Mouse (Mus musculus) forebrain, embryonic 14.5 days (tissue): Measurements from ENCODE around the gene Rdh11. TPM values are rescaled to one million over a fixed set of nuclear protein-coding genes. Genes with fewer than 3 reads are reported as not detected.

Source experiments
- ATAC-seq: fragments of 200-750 bp; cut with Nextera tagmentation; 2 replicates; pipeline ENCODE4 v1.8.0; 2017; ENCODE audit warnings: mild to moderate bottlenecking, moderate library complexity
- DNase-seq: peaks from one replicate; pipeline ENCODE4 v3.0.0-alpha.2; 2015; ENCODE audit warnings: low spot score
- H3K27ac ChIP-seq: fragments of 300-500 bp; sonication (generic); 2 replicates; pipeline ENCODE4 v1.5.1; 2014; ENCODE audit warnings: low read depth, mild to moderate bottlenecking, control low read depth, low read length, moderate library complexity
- H3K27me3 ChIP-seq: fragments of 300-500 bp; sonication (generic); replicated peaks from 2 replicates; pipeline ENCODE4 v1.6.1; 2014; ENCODE audit warnings: low read length, control low read depth, mixed read lengths; ENCODE audit not compliant: control insufficient read depth, insufficient read depth
- H3K36me3 ChIP-seq: fragments of 300-500 bp; sonication (generic); 2 replicates; pipeline ENCODE4 v1.6.1; 2014; ENCODE audit warnings: low read length, control low read depth; ENCODE audit not compliant: control insufficient read depth, insufficient read depth
- H3K4me1 ChIP-seq: fragments of 300-500 bp; sonication (generic); 2 replicates; pipeline ENCODE4 v1.6.1; 2014; ENCODE audit warnings: antibody characterized with exemption, low read length, control low read depth; ENCODE audit not compliant: control insufficient read depth, insufficient read depth
- H3K4me2 ChIP-seq: fragments of 300-500 bp; sonication (generic); 2 replicates; pipeline ENCODE4 v1.6.1; 2014; ENCODE audit warnings: mild to moderate bottlenecking, control low read depth, low read length
- H3K4me3 ChIP-seq: fragments of 300-500 bp; sonication (generic); 2 replicates; pipeline ENCODE4 v1.5.1; 2014; ENCODE audit warnings: low read depth, low read length, control low read depth
- H3K9ac ChIP-seq: fragments of 300-500 bp; sonication (generic); 2 replicates; pipeline ENCODE4 v1.6.1; 2014; ENCODE audit warnings: mild to moderate bottlenecking, low read length, control low read depth, moderate library complexity
- H3K9me3 ChIP-seq: fragments of 300-500 bp; sonication (generic); replicated peaks from 2 replicates; pipeline ENCODE4 v1.6.1; 2016; ENCODE audit warnings: low read length, control low read depth, mixed read lengths; ENCODE audit not compliant: control insufficient read depth
- WGBS: fragments of 180-500 bp; shearing (Covaris S2); extraction: QIAGEN DNeasy Blood & Tissue Kit; methylation state at CpG from one replicate; pipeline ENCODE4 v1.1.7; 2014; 5-methylcytosine and 5-hydroxymethylcytosine counted together
- polyA plus RNA-seq: library from polyadenylated mRNA; unstranded; fragments of >200 nt; fragmentation: Nextera tagmentation; extraction: Ambion mirVana; gene quantifications from 2 replicates; pipeline ENCODE4 v1.2.1, GENCODE M21; 2014

Gene Rdh11
- polyA plus RNA-seq, 1 experiment from 2014 or later, result 35.9 TPM

DNA sequence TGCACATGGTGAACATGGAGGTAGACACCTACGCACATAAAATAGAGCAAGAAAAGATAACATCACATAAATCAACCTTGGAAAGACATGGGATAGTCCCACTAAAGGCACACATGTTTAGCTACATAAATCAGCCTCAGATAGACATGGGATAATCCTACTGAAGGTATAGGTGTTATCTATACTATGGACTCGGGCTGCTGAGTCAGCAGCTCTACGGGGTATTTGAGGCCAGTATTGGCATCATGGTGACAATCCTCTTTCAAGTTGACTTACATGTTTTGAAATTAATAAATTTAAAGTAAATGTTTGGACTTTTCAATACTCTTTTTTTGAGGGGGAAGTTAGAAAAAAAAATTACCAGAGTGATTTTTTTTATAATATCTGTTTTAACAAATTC, 29.2 kb downstream of the Rdh11 start:
- H3K9me3 ChIP-seq, result no peaks in the 10 kb centered on the region
- H3K4me3 ChIP-seq, result no peak overlapping the region
- 96% methylated on average over 3 of the region's 3 CpGs for whole genome bisulfite sequencing
- DNase-seq (no peak), ATAC-seq (no peak)
- H3K27ac ChIP-seq, result no peak overlapping the region
- no peak overlapping the region for H3K9ac ChIP-seq
- H3K36me3 ChIP-seq, result peaks cover 71% of the 10 kb centered on the region
- no peak overlapping the region for H3K4me2 ChIP-seq
- H3K27me3 ChIP-seq, result no peaks in the 10 kb centered on the region
- no peaks in the 10 kb centered on the region for H3K4me1 ChIP-seq

DNA sequence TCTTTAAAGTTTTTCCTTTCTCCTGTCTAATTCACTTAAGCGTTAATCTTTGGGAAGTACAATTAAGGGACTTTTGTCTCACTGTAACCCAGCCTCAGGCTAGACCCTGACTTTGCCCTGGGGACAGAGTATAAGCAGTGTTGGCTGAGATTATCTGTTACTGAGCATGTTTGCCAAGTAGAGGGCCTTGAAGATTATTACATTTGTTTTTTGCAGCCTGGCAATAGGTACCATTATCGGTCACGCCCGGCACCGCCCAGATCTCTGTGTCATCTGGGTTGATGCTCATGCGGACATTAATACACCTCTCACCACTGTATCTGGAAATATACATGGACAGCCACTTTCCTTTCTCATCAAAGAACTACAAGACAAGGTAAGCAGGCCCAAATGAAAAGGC, 42.4 kb downstream of the Rdh11 start:
- ATAC-seq (no peak), DNase-seq (no peak)
- no peak overlapping the region for H3K27ac ChIP-seq
- no peak overlapping the region for H3K4me2 ChIP-seq
- H3K4me3 ChIP-seq, result no peak overlapping the region
- H3K36me3 ChIP-seq, result peaks cover 21% of the 10 kb centered on the region
- no peak overlapping the region for H3K9ac ChIP-seq
- WGBS, result 95% methylated on average over 6 of the region's 6 CpGs
- no peaks in the 10 kb centered on the region for H3K9me3 ChIP-seq
- H3K4me1 ChIP-seq, result no peaks in the 10 kb centered on the region
- H3K27me3 ChIP-seq, result no peaks in the 10 kb centered on the region

DNA sequence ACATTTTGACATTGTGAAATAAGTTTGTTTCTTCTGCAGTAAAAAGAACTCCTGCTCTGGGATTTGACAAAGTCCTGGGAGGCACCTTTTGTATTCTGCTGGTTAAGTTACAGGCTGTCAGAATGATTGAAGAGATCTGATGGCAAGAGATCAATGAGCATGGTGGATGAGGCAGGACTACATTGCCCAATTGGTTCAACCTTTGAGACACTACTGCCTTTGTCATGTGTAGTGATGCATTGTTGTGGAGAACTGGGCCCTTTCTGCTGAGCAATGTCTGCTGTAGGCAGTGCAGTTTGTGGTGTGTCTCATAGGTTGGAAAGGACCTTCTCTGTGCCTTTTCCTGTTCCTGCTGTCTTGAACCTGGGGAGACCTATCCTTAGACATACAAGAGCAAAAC, 50.7 kb downstream of the Rdh11 start:
- DNase-seq (no peak), ATAC-seq (no peak)
- Histone ChIP-seq H3K4me2 (no peak overlapping the region), H3K4me1 (no peaks in the 10 kb centered on the region), H3K9me3 (no peaks in the 10 kb centered on the region), H3K9ac (no peak overlapping the region), H3K27ac (no peak overlapping the region), H3K4me3 (no peak overlapping the region), H3K36me3 (no peaks in the 10 kb centered on the region), H3K27me3 (no peaks in the 10 kb centered on the region)

DNA sequence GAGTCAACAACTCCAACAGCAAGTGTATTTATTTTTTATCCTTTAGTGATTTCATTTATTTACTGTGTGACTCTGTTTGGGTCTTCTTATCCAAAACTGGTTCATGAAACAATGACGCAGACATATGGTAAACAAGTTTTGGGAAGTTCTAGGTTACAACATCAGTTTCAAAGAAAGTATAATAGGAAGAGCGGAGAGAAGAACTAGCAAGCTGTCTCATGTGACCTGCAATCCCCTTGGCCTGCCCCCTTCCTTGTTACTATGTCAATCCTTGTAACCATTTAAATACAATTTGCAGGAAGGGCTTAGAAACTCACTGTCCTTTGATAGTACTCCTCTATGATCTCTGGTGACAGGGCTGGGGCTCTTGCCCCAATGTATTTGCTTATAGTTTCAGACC, 51.3 kb downstream of the Rdh11 start:
- no peak for ATAC-seq
- no peak for DNase-seq
- Histone ChIP-seq H3K9me3 (no peaks in the 10 kb centered on the region), H3K4me3 (no peak overlapping the region), H3K4me2 (no peak overlapping the region), H3K27me3 (no peaks in the 10 kb centered on the region), H3K9ac (no peak overlapping the region), H3K27ac (no peak overlapping the region), H3K4me1 (no peaks in the 10 kb centered on the region), H3K36me3 (no peaks in the 10 kb centered on the region)
- WGBS, result 90% methylated on average over 2 of the region's 2 CpGs

DNA sequence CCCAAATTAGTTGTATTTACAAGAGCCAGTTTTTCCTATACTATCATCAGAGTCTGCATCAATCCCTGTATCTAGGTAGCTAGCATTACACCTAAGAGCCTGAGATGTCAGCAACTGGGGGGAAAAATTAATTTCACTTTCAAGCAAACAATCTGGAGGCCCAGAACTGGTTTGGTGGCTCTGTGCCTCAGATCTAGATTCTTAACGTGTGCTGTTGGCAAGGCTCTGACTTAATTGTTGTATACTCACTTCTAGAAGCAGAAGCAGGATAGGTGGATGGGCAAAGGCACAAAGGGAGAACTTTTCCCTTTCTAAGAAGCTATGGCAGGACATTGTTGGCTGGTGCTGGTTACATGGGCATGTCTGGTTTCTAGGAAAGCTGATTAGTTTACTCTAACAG, 52.7 kb downstream of the Rdh11 start:
- no peak overlapping the region for H3K4me3 ChIP-seq
- no peak overlapping the region for H3K9ac ChIP-seq
- no peaks in the 10 kb centered on the region for H3K36me3 ChIP-seq
- ATAC-seq (no peak), DNase-seq (no peak)
- H3K4me1 ChIP-seq, result no peaks in the 10 kb centered on the region
- 53% methylated on average over 1 of the region's 1 CpGs for WGBS
- no peak overlapping the region for H3K4me2 ChIP-seq
- H3K27ac ChIP-seq, result no peak overlapping the region
- H3K27me3 ChIP-seq, result no peaks in the 10 kb centered on the region
- H3K9me3 ChIP-seq, result no peaks in the 10 kb centered on the region

DNA sequence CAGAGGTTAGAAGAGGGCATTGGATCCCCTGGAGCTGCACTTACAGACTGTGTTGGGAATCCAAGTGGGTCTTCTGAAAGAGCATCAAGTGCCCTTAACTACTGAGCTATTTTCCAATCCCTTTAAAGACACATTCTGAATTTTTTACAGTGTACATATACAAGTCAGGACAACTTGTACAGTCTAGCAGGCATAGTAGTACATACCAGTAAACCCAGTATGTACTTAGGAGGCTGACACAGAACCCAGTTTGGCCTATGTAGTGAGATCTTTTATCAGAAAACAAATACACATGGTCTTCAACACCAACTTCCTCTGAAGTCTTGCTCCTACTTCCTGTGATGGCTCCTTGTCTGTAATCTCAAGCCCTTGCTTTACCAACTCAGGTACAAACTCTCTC, 53.1 kb downstream of the Rdh11 start:
- no peak for ATAC-seq
- H3K27me3 ChIP-seq, result no peaks in the 10 kb centered on the region
- H3K4me3 ChIP-seq, result no peak overlapping the region
- no peaks in the 10 kb centered on the region for H3K9me3 ChIP-seq
- H3K36me3 ChIP-seq, result no peaks in the 10 kb centered on the region
- no peak overlapping the region for H3K4me2 ChIP-seq
- no peak overlapping the region for H3K9ac ChIP-seq
- no peak for DNase-seq
- H3K4me1 ChIP-seq, result no peaks in the 10 kb centered on the region
- no peak overlapping the region for H3K27ac ChIP-seq

DNA sequence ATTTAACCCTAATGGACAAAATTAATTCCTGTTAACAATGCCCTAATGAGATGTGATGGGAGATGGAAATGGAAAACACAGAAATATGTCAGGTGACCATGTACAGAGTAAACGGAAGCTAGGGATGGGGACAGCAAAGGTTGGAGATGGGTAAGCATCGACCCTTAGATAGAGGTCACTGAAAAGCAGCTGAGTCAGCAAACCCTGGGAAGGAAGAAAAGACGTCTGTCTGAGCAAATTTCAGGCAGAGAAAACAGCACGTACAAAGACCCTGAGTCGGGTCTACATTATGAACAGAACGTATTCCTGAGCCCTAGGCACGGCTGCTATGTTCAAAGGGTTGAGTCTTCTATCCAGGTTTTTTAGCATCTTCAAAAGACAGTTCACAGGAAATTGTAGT, 55.1 kb downstream of the Rdh11 start:
- no peaks in the 10 kb centered on the region for H3K36me3 ChIP-seq
- H3K4me3 ChIP-seq, result no peak overlapping the region
- 78% methylated on average over 7 of the region's 7 CpGs for WGBS
- no peak overlapping the region for H3K27ac ChIP-seq
- ATAC-seq, result no peak
- peaks cover 14% of the 10 kb centered on the region for H3K27me3 ChIP-seq
- no peak for DNase-seq
- H3K4me2 ChIP-seq, result no peak overlapping the region
- H3K4me1 ChIP-seq, result no peaks in the 10 kb centered on the region
- no peaks in the 10 kb centered on the region for H3K9me3 ChIP-seq
- H3K9ac ChIP-seq, result no peak overlapping the region

DNA sequence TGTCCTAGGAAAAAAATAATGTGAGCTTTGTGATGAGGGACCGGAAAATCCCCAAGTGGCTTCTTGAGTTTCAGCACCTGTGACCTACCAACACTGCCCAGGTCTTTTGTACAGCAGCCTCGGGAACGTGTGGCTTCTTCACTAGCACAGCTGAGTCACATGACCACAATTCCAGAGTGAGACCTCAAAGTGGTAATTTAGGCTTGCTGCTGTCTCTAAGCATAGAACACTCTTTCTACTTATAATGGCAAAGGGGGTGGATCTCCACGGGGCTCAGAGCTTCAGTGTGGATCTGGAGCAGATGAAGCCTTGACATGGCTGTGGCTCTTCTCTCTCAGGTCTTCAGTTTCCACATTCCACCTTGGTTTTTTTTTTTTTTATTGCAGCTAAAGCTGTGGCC, 57.0 kb downstream of the Rdh11 start:
- no peaks in the 10 kb centered on the region for H3K9me3 ChIP-seq
- 39% methylated on average over 4 of the region's 4 CpGs for WGBS
- H3K4me3 ChIP-seq, result no peak overlapping the region
- H3K9ac ChIP-seq, result no peak overlapping the region
- no peak overlapping the region for H3K4me2 ChIP-seq
- no peaks in the 10 kb centered on the region for H3K36me3 ChIP-seq
- H3K4me1 ChIP-seq, result peaks cover 3% of the 10 kb centered on the region; the same call in 1 of the 2 replicates
- H3K27me3 ChIP-seq, result peaks cover 23% of the 10 kb centered on the region
- DNase-seq, result no peak
- no peak overlapping the region for H3K27ac ChIP-seq
- no peak for ATAC-seq

DNA sequence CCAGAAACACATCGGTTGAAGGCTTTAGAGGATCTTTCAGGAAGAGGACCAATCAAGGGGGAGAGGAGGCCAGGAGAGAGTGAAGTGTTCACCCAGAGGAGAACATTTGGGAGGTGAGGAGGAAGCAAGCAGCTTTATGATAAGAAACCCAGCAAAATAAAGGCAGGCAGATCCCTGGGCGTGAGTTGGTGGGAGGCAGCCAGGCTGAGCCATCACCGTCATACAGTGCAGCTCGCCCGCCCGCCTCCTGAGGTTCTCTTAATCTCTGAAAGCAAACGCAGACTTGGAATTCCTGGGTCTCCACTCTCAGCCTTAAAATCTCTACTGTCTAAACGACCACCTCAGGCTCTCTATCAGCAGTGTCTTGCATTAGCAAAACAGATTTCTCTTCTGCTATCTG, 57.4 kb downstream of the Rdh11 start:
- no peaks in the 10 kb centered on the region for H3K9me3 ChIP-seq
- no peak for DNase-seq
- no peaks in the 10 kb centered on the region for H3K36me3 ChIP-seq
- peaks cover 4% of the 10 kb centered on the region; the same call in 1 of the 2 replicates for H3K4me1 ChIP-seq
- no peak overlapping the region for H3K4me3 ChIP-seq
- ATAC-seq, result no peak
- peaks cover 23% of the 10 kb centered on the region for H3K27me3 ChIP-seq
- H3K27ac ChIP-seq, result no peak overlapping the region
- H3K4me2 ChIP-seq, result no peak overlapping the region
- 43% methylated on average over 8 of the region's 8 CpGs for WGBS
- no peak overlapping the region for H3K9ac ChIP-seq
